Mouse (Mus musculus): Measurements from ENCODE around the gene Mblac1. TPM values are rescaled to one million over a fixed set of nuclear protein-coding genes. Genes with fewer than 3 reads are reported as not detected.
A peak's percentile ranks its signal among the peaks of the same experiment; 100 is the strongest.

Mblac1 gene
- polyA plus RNA-seq, 1 experiment from 2014 or later: 14.6 TPM

DNA sequence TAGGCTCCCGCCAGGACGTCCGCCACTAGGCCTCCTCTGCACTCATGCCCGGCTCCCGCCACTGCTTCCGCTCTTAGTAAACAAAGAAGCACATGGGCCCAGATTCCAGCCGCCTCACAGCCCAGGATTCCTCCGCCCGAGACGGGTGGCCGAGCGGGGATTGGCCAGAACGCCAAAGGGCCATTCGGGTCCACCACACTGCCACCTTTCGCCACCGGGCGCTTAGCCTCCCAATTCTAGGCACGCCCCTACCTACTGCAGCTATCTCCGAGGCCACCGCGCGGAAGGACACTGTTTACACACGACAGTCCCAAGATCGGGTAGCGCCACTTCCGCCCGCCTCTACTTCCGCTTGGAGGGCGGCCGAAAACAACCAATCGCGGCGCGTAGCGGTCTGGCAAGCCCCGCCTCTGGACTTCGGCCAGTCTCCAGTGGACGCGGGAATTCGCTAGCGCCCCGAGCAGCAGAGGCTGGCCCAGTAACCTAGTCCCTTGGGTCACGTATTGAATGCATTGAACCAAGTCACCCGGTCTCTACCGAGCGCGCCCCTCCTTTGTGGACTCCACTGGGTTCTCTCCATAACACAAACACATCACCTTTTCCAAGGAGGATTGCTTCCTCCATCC lies 23.1 kb upstream of the Mblac1 start:
- Histone ChIP-seq H3K27me3 (ENCODE audit: control insufficient read depth, insufficient read depth, low read length) (no peaks in the 10 kb centered on the region), H3K27ac (ENCODE audit: low read depth, low read length) (peak overlapping the region; percentile 89), H3K9me3 (ENCODE audit: control insufficient read depth, low read length) (no peaks in the 10 kb centered on the region), H3K36me3 (ENCODE audit: control insufficient read depth, insufficient read depth, low read length) (peaks cover 38% of the 10 kb centered on the region), H3K4me1 (ENCODE audit: control insufficient read depth, insufficient read depth, low read length) (peaks cover 15% of the 10 kb centered on the region), H3K9ac (replicated peaks; ENCODE audit: low read depth, low read length) (peak overlapping the region; percentile 57), H3K4me3 (ENCODE audit: low read depth, low read length) (peak overlapping the region; percentile 44), H3K4me2 (ENCODE audit: low read depth, low read length) (peak overlapping the region; percentile 57)
- peak; percentile 89 for ATAC-seq (ENCODE audit: low read depth)
- under 1% methylated on average over 46 of the region's 47 CpGs for WGBS

DNA sequence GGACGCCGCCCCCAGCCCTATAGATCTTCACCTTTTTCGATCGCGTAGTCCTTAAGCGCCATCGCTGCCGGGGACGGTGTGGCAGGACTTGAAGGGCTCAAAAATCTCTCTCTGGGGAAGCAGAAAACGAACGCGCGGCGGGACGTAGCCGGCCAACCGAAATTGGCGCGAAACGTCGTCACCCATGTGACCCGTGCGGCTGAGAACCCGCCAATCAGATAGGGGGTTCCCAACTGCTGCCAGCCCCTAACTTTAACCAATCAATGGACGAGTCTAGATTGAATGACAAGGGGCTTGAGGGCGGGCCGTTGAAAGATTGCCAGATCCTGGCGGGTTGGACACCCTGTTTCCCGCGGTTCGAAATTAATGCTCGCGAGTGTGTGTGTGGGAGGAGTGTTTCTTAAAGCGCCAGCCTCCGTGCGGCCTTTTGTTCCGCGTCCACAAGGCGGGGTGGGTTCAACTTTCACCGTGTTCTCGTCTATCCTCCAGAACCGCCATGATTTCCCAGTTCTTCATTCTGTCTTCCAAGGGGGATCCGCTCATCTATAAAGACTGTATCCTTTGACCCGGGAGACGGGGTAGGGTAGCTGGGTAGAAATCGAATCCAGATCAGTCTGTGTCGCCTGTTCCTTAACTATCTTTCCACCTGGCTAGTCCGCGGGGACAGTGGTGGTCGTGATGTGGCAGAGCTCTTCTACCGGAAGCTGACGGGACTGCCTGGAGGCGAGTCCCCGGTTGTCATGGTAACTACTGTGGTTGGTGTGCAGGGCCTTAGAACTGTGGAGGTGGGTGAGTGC lies 22.2 kb upstream of the Mblac1 start, which contains the start of the genes Ap4m1 and Mcm7:
Gene Ap4m1 (plus strand): TSS at position 308 of the 797 bp plus-strand sequence.
Gene Mcm7 (minus strand): TSS at position 728 of the 797 bp plus-strand sequence.
- H3K4me2 ChIP-seq (ENCODE audit: low read depth, low read length): peak within 1 kb of the TSS; percentile 57
- H3K4me1 ChIP-seq (ENCODE audit: control insufficient read depth, insufficient read depth, low read length): peaks cover 15% of the 10 kb centered on the region
- no peaks in the 10 kb centered on the region for H3K9me3 ChIP-seq (ENCODE audit: control insufficient read depth, low read length)
- ATAC-seq (ENCODE audit: low read depth): peak; percentile 94
- peak within 1 kb of the TSS; percentile 44 for H3K4me3 ChIP-seq (ENCODE audit: low read depth, low read length)
- WGBS: under 1% methylated on average over 54 of the region's 54 CpGs
- H3K36me3 ChIP-seq (ENCODE audit: control insufficient read depth, insufficient read depth, low read length): peaks cover 34% of the 10 kb centered on the region
- no peaks in the 10 kb centered on the region for H3K27me3 ChIP-seq (ENCODE audit: control insufficient read depth, insufficient read depth, low read length)
- H3K27ac ChIP-seq (ENCODE audit: low read depth, low read length): peak within 1 kb of the TSS; percentile 89
- H3K9ac ChIP-seq (replicated peaks; ENCODE audit: low read depth, low read length): peak within 1 kb of the TSS; percentile 60

- no peak for ATAC-seq (ENCODE audit: low read depth)
- Histone ChIP-seq H3K9ac (replicated peaks; ENCODE audit: low read depth, low read length) (no peak overlapping the region), H3K27me3 (ENCODE audit: control insufficient read depth, insufficient read depth, low read length) (no peaks in the 10 kb centered on the region), H3K36me3 (ENCODE audit: control insufficient read depth, insufficient read depth, low read length) (peaks cover 34% of the 10 kb centered on the region), H3K4me3 (ENCODE audit: low read depth, low read length) (no peak overlapping the region), H3K27ac (ENCODE audit: low read depth, low read length) (no peak overlapping the region), H3K4me2 (ENCODE audit: low read depth, low read length) (peak overlapping the region; percentile 56; the same call in 1 of the 2 replicates), H3K4me1 (ENCODE audit: control insufficient read depth, insufficient read depth, low read length) (peaks cover 15% of the 10 kb centered on the region), H3K9me3 (ENCODE audit: control insufficient read depth, low read length) (no peaks in the 10 kb centered on the region)
- 86% methylated on average over 3 of the region's 3 CpGs for WGBS
Measured at GRCm38 (mm10) chr5:138173217-138173616, 20.9 kb upstream of the Mblac1 start.

- no peaks in the 10 kb centered on the region for H3K27me3 ChIP-seq (ENCODE audit: control insufficient read depth, insufficient read depth, low read length)
- peak within 1 kb of the TSS; percentile 86 for H3K4me2 ChIP-seq (ENCODE audit: low read depth, low read length)
- H3K9me3 ChIP-seq (ENCODE audit: control insufficient read depth, low read length): no peaks in the 10 kb centered on the region
- peak; percentile 83 for ATAC-seq (ENCODE audit: low read depth)
- peak within 1 kb of the TSS; percentile 64 for H3K27ac ChIP-seq (ENCODE audit: low read depth, low read length)
- under 1% methylated on average over 31 of the region's 31 CpGs for WGBS
- peak within 1 kb of the TSS; percentile 49 for H3K4me3 ChIP-seq (ENCODE audit: low read depth, low read length)
- peak within 1 kb of the TSS; percentile 74 for H3K9ac ChIP-seq (replicated peaks; ENCODE audit: low read depth, low read length)
- H3K4me1 ChIP-seq (ENCODE audit: control insufficient read depth, insufficient read depth, low read length): peaks cover 10% of the 10 kb centered on the region
- H3K36me3 ChIP-seq (ENCODE audit: control insufficient read depth, insufficient read depth, low read length): peaks cover 22% of the 10 kb centered on the region
Measured at GRCm38 (mm10) chr5:138186950-138187638, 7.0 kb upstream of the Mblac1 start, which contains the start of the genes Taf6 and Cnpy4. Gene Taf6, minus strand, starts transcription at chr5:138187451. Gene Cnpy4, plus strand, starts transcription at chr5:138187485.

DNA sequence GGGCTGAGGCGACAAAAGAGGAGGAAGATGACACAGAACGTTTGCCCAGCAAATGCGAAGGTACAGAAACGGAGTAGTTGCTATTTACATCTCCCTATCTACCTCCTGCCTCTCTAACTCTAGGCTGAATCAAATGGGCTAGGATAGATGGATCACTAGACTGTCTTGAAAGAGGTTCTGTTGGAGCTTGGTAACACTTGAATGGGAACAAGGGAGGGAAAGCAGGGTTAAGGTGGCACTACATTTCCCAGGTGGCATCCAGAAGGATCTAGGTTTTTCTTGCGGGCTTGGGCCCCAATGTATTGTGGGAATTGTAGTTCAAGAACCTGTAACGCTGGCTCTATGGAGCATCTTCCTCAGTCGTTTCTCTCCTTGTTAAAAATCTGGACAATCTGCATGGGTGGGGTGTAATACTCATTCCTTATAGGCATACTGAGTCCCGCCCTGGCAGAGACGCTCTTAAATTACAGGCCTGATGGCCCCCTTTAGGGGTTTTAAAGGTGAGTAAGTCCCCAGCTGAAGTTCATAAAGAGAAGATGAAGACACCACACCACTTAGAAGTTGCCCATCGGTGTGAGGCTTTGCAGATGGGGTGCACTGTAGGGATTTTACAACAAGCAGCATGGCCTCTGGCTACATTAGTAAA lies 6.3 kb upstream of the Mblac1 start:
- peak; percentile 81 for ATAC-seq (ENCODE audit: low read depth)
- WGBS: under 1% methylated on average over 10 of the region's 10 CpGs
- H3K27ac ChIP-seq (ENCODE audit: low read depth, low read length): peak overlapping the region; percentile 55

GRCm38 (mm10) chr5:138194755-138195345 lies 736 bp downstream of the Mblac1 start:
- Histone ChIP-seq H3K9me3 (ENCODE audit: control insufficient read depth, low read length) (no peaks in the 10 kb centered on the region), H3K4me3 (ENCODE audit: low read depth, low read length) (peak overlapping the region; percentile 76), H3K27me3 (ENCODE audit: control insufficient read depth, insufficient read depth, low read length) (no peaks in the 10 kb centered on the region), H3K36me3 (ENCODE audit: control insufficient read depth, insufficient read depth, low read length) (no peaks in the 10 kb centered on the region; the same call in 1 of the 2 replicates), H3K27ac (ENCODE audit: low read depth, low read length) (peak overlapping the region; percentile 90), H3K9ac (replicated peaks; ENCODE audit: low read depth, low read length) (peak overlapping the region; percentile 84), H3K4me1 (ENCODE audit: control insufficient read depth, insufficient read depth, low read length) (peaks cover 7% of the 10 kb centered on the region; the same call in 1 of the 2 replicates), H3K4me2 (ENCODE audit: low read depth, low read length) (peak overlapping the region; percentile 96)
- peak; percentile 74 for ATAC-seq (ENCODE audit: low read depth)
- WGBS: 1% methylated on average over 29 of the region's 29 CpGs

More for the DNA sequence above, 6.3 kb upstream of the Mblac1 start:
- Histone ChIP-seq H3K9ac (replicated peaks; ENCODE audit: low read depth, low read length) (peak overlapping the region; percentile 44), H3K36me3 (ENCODE audit: control insufficient read depth, insufficient read depth, low read length) (peaks cover 16% of the 10 kb centered on the region; the same call in 1 of the 2 replicates), H3K4me3 (ENCODE audit: low read depth, low read length) (peak overlapping the region; percentile 49), H3K4me1 (ENCODE audit: control insufficient read depth, insufficient read depth, low read length) (peaks cover 10% of the 10 kb centered on the region), H3K9me3 (ENCODE audit: control insufficient read depth, low read length) (no peaks in the 10 kb centered on the region), H3K4me2 (ENCODE audit: low read depth, low read length) (peak overlapping the region; percentile 86), H3K27me3 (ENCODE audit: control insufficient read depth, insufficient read depth, low read length) (no peaks in the 10 kb centered on the region)

- no peaks in the 10 kb centered on the region for H3K9me3 ChIP-seq (ENCODE audit: control insufficient read depth, low read length)
- 73% methylated on average over 7 of the region's 7 CpGs for WGBS
- ATAC-seq (ENCODE audit: low read depth): no peak
- no peaks in the 10 kb centered on the region for H3K27me3 ChIP-seq (ENCODE audit: control insufficient read depth, insufficient read depth, low read length)
- no peaks in the 10 kb centered on the region; the same call in 1 of the 2 replicates for H3K36me3 ChIP-seq (ENCODE audit: control insufficient read depth, insufficient read depth, low read length)
- peaks cover 7% of the 10 kb centered on the region; the same call in 1 of the 2 replicates for H3K4me1 ChIP-seq (ENCODE audit: control insufficient read depth, insufficient read depth, low read length)
- H3K4me3 ChIP-seq (ENCODE audit: low read depth, low read length): peak overlapping the region; percentile 76
- H3K27ac ChIP-seq (ENCODE audit: low read depth, low read length): no peak overlapping the region
- peak overlapping the region; percentile 96 for H3K4me2 ChIP-seq (ENCODE audit: low read depth, low read length)
- H3K9ac ChIP-seq (replicated peaks; ENCODE audit: low read depth, low read length): peak overlapping the region; percentile 84; the same call in 1 of the 2 replicates
Measured at GRCm38 (mm10) chr5:138195463-138195862, 1.3 kb downstream of the Mblac1 start.

GRCm38 (mm10) chr5:138199576-138199975 lies 5.5 kb downstream of the Mblac1 start:
- WGBS: 11% methylated on average over 1 of the region's 1 CpGs
- Histone ChIP-seq H3K27ac (ENCODE audit: low read depth, low read length) (no peak overlapping the region), H3K4me2 (ENCODE audit: low read depth, low read length) (no peak overlapping the region), H3K4me3 (ENCODE audit: low read depth, low read length) (no peak overlapping the region), H3K4me1 (ENCODE audit: control insufficient read depth, insufficient read depth, low read length) (peaks cover 7% of the 10 kb centered on the region; the same call in 1 of the 2 replicates), H3K9me3 (ENCODE audit: control insufficient read depth, low read length) (no peaks in the 10 kb centered on the region), H3K27me3 (ENCODE audit: control insufficient read depth, insufficient read depth, low read length) (no peaks in the 10 kb centered on the region), H3K9ac (replicated peaks; ENCODE audit: low read depth, low read length) (no peak overlapping the region), H3K36me3 (ENCODE audit: control insufficient read depth, insufficient read depth, low read length) (no peaks in the 10 kb centered on the region)
- no peak for ATAC-seq (ENCODE audit: low read depth)

Measured in neural tube, embryonic 14.5 days (tissue).